Mouse (Mus musculus) T-helper 2 cell (primary cell): ENCODE measurements at regions not wholly inside any gene's neighbourhood (a gene's known extent, or its start where the extent isn't known, plus 50 kb on each side); places are given as distances from the start of the nearest gene placed in this dataset.

Experiments used
- in situ Hi-C: fragments of 300-600 bp; cut with MboI, MseI; formaldehyde crosslinking; loops from one replicate; pipeline ENCODE4 v1.15.1; 2025; ENCODE audit warnings: high pct_unique_total_duplicates

- in situ Hi-C loops: loop anchor here (5.0 kb wide), 1 partner anchor 52 kb away; no protein-coding TSS in a partner anchor
These were observed 876.8 kb upstream of the Igfbp7 start for GRCm38 (mm10) chr5:78284456-78285199.

GRCm38 (mm10) chr5:78251491-78251890 lies 843.6 kb upstream of the Igfbp7 start:
- in situ Hi-C loops: no loop called here

DNA sequence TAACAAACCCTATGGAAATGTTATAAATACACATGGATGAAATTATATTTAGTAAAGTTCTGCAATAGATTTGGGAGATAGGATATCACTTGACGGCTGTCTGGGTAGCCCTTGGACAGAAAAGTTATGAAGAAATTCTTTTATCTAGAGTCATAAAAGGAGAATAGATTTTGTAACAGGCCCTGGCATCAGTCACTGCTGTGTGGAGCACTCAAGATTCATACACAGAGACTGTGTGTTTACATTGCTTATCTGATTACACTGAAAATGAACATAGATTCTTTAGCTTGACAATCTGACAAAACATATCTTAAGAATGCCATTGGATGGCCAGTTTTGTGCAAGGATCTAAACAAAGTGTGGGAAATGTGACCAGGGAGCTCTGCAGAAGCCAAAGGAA lies 805.9 kb upstream of the Igfbp7 start:
- in situ Hi-C loops: no loop called here
